Mouse (Mus musculus): ENCODE data around the gene Lta. TPM values are rescaled to one million over a fixed set of nuclear protein-coding genes. Genes with fewer than 3 reads are reported as not detected.

Gene Lta
- total RNA-seq, 4 experiments from 2014 or later = 0.32 to 0.89 (median 0.67) TPM

- DNase-seq (ENCODE audit: low spot score in 2 of 2) = no peak
Measured at GRCm38 (mm10) chr17:35161421-35161820, 43.7 kb downstream of the Lta start.

GRCm38 (mm10) chr17:35159638-35160037 lies 45.5 kb downstream of the Lta start:
- DNase-seq (ENCODE audit: low spot score in 2 of 2) = no peak

GRCm38 (mm10) chr17:35158850-35159593 lies 46.1 kb downstream of the Lta start:
- DNase-seq (ENCODE audit: low spot score in 2 of 2) = no peak

- DNase-seq (ENCODE audit: low spot score in 2 of 2) = no peak
Measured at GRCm38 (mm10) chr17:35157661-35158175, 47.4 kb downstream of the Lta start.

GRCm38 (mm10) chr17:35157254-35157653 lies 47.9 kb downstream of the Lta start:
- DNase-seq (ENCODE audit: low spot score in 2 of 2) = no peak

GRCm38 (mm10) chr17:35156461-35157200 lies 48.5 kb downstream of the Lta start:
- DNase-seq (ENCODE audit: low spot score in 2 of 2) = no peak

- no peak for DNase-seq (ENCODE audit: low spot score in 2 of 2)
Measured at GRCm38 (mm10) chr17:35155451-35155850, 49.7 kb downstream of the Lta start.

- DNase-seq (ENCODE audit: low spot score in 2 of 2) = no peak
Measured at GRCm38 (mm10) chr17:35154616-35155015, 50.5 kb downstream of the Lta start.

GRCm38 (mm10) chr17:35153931-35154330 lies 51.2 kb downstream of the Lta start:
- DNase-seq (ENCODE audit: low spot score in 2 of 2) = no peak

Small RNAs within 50 kb of the gene (microRNA-seq; reads per million reads assigned to microRNA genes)
- gene Mir6973a = 0 reads per million in 2 experiments
- gene Mir6974 = 0 to 0.51 reads per million in 2 experiments
- gene Mir6975 = 1.8 to 2.2 reads per million in 2 experiments
- gene Mir8094 = 0 reads per million in 2 experiments

Other genes with a start within 250 kb of the Lta start
- gene Hspa1b, start 246.1 kb downstream of the Lta start, total RNA-seq (2022) = 10 to 100 TPM; 13.2 to 31.7 (median 24.2) TPM
- not detected for gene Gm20481, start 235.4 kb downstream of the Lta start, total RNA-seq (2022)
- gene Hspa1a, start 233.2 kb downstream of the Lta start, total RNA-seq (2022) = 10 to 100 TPM; 14.3 to 24.2 (median 19.4) TPM
- gene Hspa1l, start 232.6 kb downstream of the Lta start, total RNA-seq (2022) = under 1 TPM; 0.23 to 0.45 (median 0.31) TPM
- gene Lsm2, start 223.5 kb downstream of the Lta start, total RNA-seq (2022) = 10 to 100 TPM; 13.1 to 19.1 (median 16.9) TPM
- gene Vars, start 204.4 kb downstream of the Lta start, total RNA-seq (2022) = 10 to 100 TPM; 49.9 to 58.8 (median 51.3) TPM
- gene Vwa7, start 188.8 kb downstream of the Lta start, total RNA-seq (2022) = under 1 TPM; 0.14 to 0.90 (median 0.56) TPM
- gene Sapcd1, start 177.3 kb downstream of the Lta start, total RNA-seq (2022) = under 1 TPM in 2 of 4 experiments, not detected in 2; 0.76 to 0.95 TPM
- gene Msh5, start 158.6 kb downstream of the Lta start, total RNA-seq (2022) = 1 to 10 TPM; 1.1 to 2.1 (median 1.4) TPM
- gene Clic1, start 155.4 kb downstream of the Lta start, total RNA-seq (2022) = 10 to 100 TPM in 2 of 4 experiments, 1 to 10 TPM in 2; 9.2 to 27.8 (median 15.9) TPM
- gene Ddah2, start 146.3 kb downstream of the Lta start, total RNA-seq (2022) = 10 to 100 TPM in 3 of 4 experiments, 1 to 10 TPM in 1; 8.8 to 20.3 (median 14.9) TPM
- not detected for gene Ly6g6c, start 140.0 kb downstream of the Lta start, total RNA-seq (2022)
- gene Mpig6b, start 139.2 kb downstream of the Lta start, total RNA-seq (2022) = under 1 TPM in 1 of 4 experiments, not detected in 3; 0.48 TPM
- 1 to 10 TPM; 4.6 to 7.1 (median 5.6) TPM for gene Ly6g6e, start 128.4 kb downstream of the Lta start, total RNA-seq (2022)
- 1 to 10 TPM; 1.4 to 2.9 (median 2.2) TPM for gene Ly6g6d, start 127.3 kb downstream of the Lta start, total RNA-seq (2022)
- 1 to 10 TPM in 1 of 4 experiments, under 1 TPM in 2, not detected in 1; 0.41 to 1.0 (median 0.89) TPM for gene Ly6g6f, start 119.7 kb downstream of the Lta start, total RNA-seq (2022)
- gene Abhd16a, start 116.1 kb downstream of the Lta start, total RNA-seq (2022) = 100 to 1,000 TPM in 3 of 4 experiments, 10 to 100 TPM in 1; 96.2 to 115 (median 106) TPM
- gene Ly6g5c, start 97.1 kb downstream of the Lta start, total RNA-seq (2022) = not detected
- under 1 TPM; 0.27 to 0.83 (median 0.63) TPM for gene Ly6g5b, start 89.9 kb downstream of the Lta start, total RNA-seq (2022)
- gene Gpank1, start 83.9 kb downstream of the Lta start, total RNA-seq (2022) = 10 to 100 TPM; 17.6 to 19.2 (median 18.0) TPM
- 100 to 1,000 TPM; 176 to 194 (median 189) TPM for gene Csnk2b, start 83.3 kb downstream of the Lta start, total RNA-seq (2022)
- gene D17H6S53E, start 79.0 kb downstream of the Lta start, total RNA-seq (2022) = 10 to 100 TPM; 27.6 to 31.6 (median 30.9) TPM
- gene Apom, start 73.3 kb downstream of the Lta start, total RNA-seq (2022) = not detected
- gene Bag6, start 70.2 kb downstream of the Lta start, total RNA-seq (2022) = 100 to 1,000 TPM; 291 to 311 (median 298) TPM
- gene Prrc2a, start 40.5 kb downstream of the Lta start, total RNA-seq (2022) = 100 to 1,000 TPM; 302 to 328 (median 308) TPM
- 10 to 100 TPM in 2 of 4 experiments, 1 to 10 TPM in 2; 6.3 to 45.4 (median 25.7) TPM for gene Aif1, start 29.3 kb downstream of the Lta start, total RNA-seq (2022)
- gene Lst1, start 16.9 kb downstream of the Lta start, total RNA-seq (2022) = 10 to 100 TPM in 1 of 4 experiments, 1 to 10 TPM in 3; 5.0 to 13.2 (median 7.1) TPM
- gene Ltb, start 10.9 kb downstream of the Lta start, total RNA-seq (2022) = 1 to 10 TPM in 1 of 4 experiments, under 1 TPM in 3; 0.53 to 1.4 (median 0.71) TPM
- under 1 TPM in 1 of 4 experiments, not detected in 3; 0.29 TPM for gene Tnf, start 3.3 kb downstream of the Lta start, total RNA-seq (2022)
- not detected for gene Gm16181, start 15.5 kb upstream of the Lta start, total RNA-seq (2022)
- 100 to 1,000 TPM; 592 to 630 (median 612) TPM for gene Atp6v1g2, start 28.3 kb upstream of the Lta start, total RNA-seq (2022)
- gene Nfkbil1, start 30.4 kb upstream of the Lta start, total RNA-seq (2022) = 10 to 100 TPM; 12.9 to 16.4 (median 14.9) TPM
- gene Ddx39b, start 36.4 kb upstream of the Lta start, total RNA-seq (2022) = 100 to 1,000 TPM; 216 to 231 (median 222) TPM
- 100 to 1,000 TPM in 2 of 4 experiments, 10 to 100 TPM in 2; 23.2 to 135 (median 64.4) TPM for gene H2-D1, start 57.4 kb upstream of the Lta start, total RNA-seq (2022)
- 1 to 10 TPM in 2 of 4 experiments, under 1 TPM in 2; 0.85 to 2.5 (median 1.2) TPM for gene H2-Q1, start 115.1 kb upstream of the Lta start, total RNA-seq (2022)
- gene H2-Q2, start 136.9 kb upstream of the Lta start, total RNA-seq (2022) = 1 to 10 TPM in 1 of 4 experiments, under 1 TPM in 2, not detected in 1; 0.64 to 2.6 (median 0.81) TPM
- gene H2-Q4, start 174.3 kb upstream of the Lta start, total RNA-seq (2022) = 10 to 100 TPM in 2 of 4 experiments, 1 to 10 TPM in 2; 2.5 to 10.6 (median 6.7) TPM
- 1 to 10 TPM in 2 of 4 experiments, under 1 TPM in 2; 0.47 to 2.4 (median 1.3) TPM for gene H2-Q6, start 219.5 kb upstream of the Lta start, total RNA-seq (2022)
- 1 to 10 TPM in 2 of 4 experiments, under 1 TPM in 2; 0.41 to 3.2 (median 1.5) TPM for gene H2-Q7, start 233.8 kb upstream of the Lta start, total RNA-seq (2022)

Data from layer of hippocampus, adult 8-10 months (tissue).